Mouse (Mus musculus): ENCODE data around the gene Capn3. TPM values are rescaled to one million over a fixed set of nuclear protein-coding genes. Genes with fewer than 3 reads are reported as not detected.

Capn3 gene
- total RNA-seq (2021), result 1 to 10 TPM; 2.0 to 2.9 TPM
- long read RNA-seq, experiment 1, partial matches to known transcripts, result 1 of 3 reads
- long read RNA-seq, experiment 1, other reads (novel, unspliced or antisense), result 2 of 3 reads
- long read RNA-seq, experiment 2, partial matches to known transcripts, result 0 of 1 reads
- long read RNA-seq, experiment 2, other reads (novel, unspliced or antisense), result 1 of 1 reads

GRCm38 (mm10) chr2:120455719-120456118 lies at the start of gene Capn3:
Capn3 (plus strand) TSS chr2:120456019.
- intact Hi-C loops (cut with DNase I), result no loop called here
- no peak for DNase-seq

DNA sequence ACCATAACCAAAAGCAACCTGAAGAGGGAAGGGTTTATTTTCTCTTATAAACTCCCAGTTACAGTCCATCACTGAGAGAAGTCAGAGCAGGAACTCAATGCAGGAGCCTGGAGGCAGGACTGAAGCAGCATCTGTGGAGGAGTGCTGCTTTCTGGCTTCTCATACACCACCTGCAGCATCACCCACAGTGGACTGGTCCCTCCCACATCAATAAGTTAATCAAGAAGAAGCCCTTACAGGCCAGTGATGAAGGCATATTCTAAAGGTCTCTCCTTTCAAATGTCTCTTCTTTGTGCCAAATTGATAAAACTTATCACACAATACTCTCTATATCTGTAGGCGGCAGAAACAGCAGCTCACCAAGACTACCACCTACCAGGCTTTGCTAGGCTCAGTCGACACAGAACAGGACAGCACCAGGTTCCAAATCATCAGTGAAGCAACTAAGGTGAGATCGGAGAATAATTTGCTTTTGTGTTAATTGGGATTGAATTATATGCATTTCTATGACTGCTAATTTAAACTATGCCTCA lies 44.7 kb upstream of the Capn3 start:
- intact Hi-C loops (cut with DNase I), result no loop called here
- DNase-seq, result no peak

- DNase-seq, result no peak
- intact Hi-C loops (cut with DNase I), result no loop called here
Observed at GRCm38 (mm10) chr2:120414113-120414512, 41.7 kb upstream of the Capn3 start.

DNA sequence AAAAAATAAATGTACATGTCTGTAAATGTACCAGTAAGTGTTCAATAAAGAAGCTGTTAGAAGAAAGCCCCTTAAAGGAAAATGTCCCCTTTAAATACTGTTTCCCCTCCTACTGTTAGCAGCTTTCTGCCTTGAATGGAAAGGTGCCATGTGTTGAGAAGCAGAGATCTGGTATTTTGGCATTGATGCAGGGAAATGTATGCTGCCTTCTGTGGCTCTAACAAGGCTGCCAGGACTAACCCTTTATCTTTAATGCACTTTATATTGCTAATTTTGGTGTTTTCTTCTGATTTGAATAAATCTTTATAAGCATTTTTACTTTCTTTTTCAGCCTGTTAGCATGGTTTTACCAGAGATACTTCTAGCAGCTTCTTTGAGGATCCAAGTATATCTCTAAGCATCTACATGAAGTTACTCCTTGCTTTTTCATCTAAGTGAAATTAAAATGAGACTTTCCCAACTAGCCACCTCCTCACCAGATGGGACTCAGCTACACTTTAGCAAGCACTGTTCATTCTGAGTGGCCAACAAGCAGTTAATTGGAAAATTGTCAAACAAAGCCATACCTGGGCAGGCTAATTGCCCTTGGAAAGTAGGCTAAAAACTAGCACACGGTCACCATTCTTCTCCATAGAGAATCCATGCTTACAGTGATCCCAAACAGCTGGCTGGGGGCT lies 40.9 kb upstream of the Capn3 start:
- DNase-seq, result no peak
- intact Hi-C loops (cut with DNase I), result no loop called here

- no peak for DNase-seq
- intact Hi-C loops (cut with DNase I), result no loop called here
Observed at GRCm38 (mm10) chr2:120424386-120424785, 31.4 kb upstream of the Capn3 start.

DNA sequence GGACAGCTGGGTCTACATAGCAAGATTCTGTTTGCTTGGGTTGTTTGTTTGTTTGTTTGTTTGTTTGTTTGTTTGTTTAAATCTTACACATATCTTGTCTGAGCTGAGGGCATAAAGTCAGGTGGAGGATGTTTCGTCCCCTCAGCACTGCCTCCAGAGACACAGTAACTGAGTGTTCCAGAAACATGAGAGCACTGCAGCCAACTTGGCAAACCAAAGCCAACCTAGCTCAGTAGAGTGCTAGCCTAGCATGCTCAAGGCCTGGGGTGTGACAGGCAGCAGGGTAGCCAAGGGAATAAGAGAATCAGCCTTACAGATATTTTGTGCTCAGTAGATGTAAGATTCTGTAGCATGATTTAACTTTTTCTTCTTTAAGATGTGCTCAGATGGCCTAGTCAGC lies 11.3 kb upstream of the Capn3 start:
- DNase-seq, result no peak
- intact Hi-C loops (cut with DNase I), result no loop called here

DNA sequence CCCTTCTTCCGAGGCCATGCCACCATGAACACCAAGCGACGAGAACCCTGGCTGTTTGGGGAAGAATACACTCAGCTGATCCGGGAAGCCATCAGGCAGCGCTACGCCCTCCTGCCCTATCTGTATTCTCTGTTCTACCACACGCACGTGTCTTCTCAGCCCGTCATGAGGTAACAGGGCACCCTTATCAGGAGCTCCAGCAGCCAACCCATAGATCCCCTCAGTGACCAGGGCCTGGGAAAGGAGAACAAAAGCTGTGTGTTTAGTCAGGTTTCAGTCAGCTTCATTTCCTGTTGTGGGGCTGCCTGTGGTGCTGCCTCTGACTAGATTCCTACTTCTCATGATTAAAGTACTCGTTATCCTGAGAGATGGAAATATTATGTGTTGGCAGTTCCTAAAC lies 9.4 kb upstream of the Capn3 start:
- DNase-seq, result no peak
- intact Hi-C loops (cut with DNase I), result no loop called here

- DNase-seq, result no peak
- intact Hi-C loops (cut with DNase I), result no loop called here
Observed at GRCm38 (mm10) chr2:120447306-120447705, 8.5 kb upstream of the Capn3 start.

- DNase-seq, result no peak
- intact Hi-C loops (cut with DNase I), result no loop called here
Observed at GRCm38 (mm10) chr2:120450724-120451123, 5.1 kb upstream of the Capn3 start.

GRCm38 (mm10) chr2:120452600-120452999 lies 3.2 kb upstream of the Capn3 start:
- intact Hi-C loops (cut with DNase I), result no loop called here
- no peak for DNase-seq

GRCm38 (mm10) chr2:120454987-120455386 lies 832 bp upstream of the Capn3 start:
- no peak for DNase-seq
- intact Hi-C loops (cut with DNase I), result no loop called here

- no peak for DNase-seq
- intact Hi-C loops (cut with DNase I), result no loop called here
Observed at GRCm38 (mm10) chr2:120460216-120460615, 4.4 kb downstream of the Capn3 start.

GRCm38 (mm10) chr2:120463328-120463727 lies 7.5 kb downstream of the Capn3 start:
- intact Hi-C loops (cut with DNase I), result no loop called here
- no peak for DNase-seq

GRCm38 (mm10) chr2:120464091-120464490 lies 8.3 kb downstream of the Capn3 start:
- intact Hi-C loops (cut with DNase I), result no loop called here
- peak in 1 of 2 experiments; percentile 13 for DNase-seq

DNA sequence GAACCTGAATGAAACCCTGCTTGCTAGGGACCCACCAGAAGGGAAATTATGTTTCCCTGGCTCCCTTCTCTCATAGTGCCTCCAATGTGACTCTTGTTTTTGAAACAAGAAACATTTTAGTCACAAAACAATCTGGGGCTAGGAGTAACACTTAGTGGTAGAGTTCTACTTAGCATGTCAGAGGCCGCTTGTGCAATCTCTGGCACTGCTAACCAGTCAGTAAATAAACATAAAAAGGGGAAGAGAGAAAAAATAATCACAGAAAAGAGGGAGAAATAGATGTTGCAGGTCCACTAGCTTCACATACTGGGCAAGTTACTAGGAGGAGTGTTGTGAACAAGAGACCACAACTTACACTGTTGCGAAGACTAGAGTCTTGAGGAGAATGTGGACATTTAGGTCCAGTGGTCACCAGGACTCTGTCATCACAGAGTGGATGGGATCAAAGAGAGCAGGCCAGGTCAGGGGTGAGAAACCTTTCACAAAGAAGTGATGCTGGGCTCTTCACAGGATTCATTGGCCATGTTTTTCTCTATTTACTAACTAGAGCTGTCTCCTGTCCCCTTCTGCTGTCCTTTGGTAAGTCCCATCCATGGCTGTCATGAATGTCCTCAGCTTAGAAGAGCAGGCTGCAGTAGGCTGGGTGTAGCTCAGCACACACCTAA lies 9.0 kb downstream of the Capn3 start:
- no peak for DNase-seq
- intact Hi-C loops (cut with DNase I), result no loop called here

DNA sequence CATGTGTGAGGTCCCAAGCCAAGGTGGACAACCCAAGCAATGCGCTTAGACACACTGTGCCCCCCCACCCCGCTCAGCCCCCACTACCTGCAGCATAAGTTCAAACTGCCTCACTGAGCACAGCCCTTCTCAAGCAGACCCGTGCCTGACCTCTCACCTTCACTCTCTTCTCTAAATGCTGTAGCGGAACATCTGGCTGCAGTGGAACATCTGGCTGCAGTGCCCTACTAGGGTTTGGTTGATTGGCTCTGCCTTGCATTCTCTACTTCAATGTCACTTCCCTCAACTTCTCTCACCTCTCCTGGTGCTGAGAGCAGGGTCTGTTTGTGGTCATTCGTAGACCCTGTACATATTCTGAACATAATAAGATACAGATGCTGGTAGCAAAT lies 9.6 kb downstream of the Capn3 start:
- intact Hi-C loops (cut with DNase I), result no loop called here
- no peak for DNase-seq

GRCm38 (mm10) chr2:120468011-120468410 lies 12.2 kb downstream of the Capn3 start:
- intact Hi-C loops (cut with DNase I), result no loop called here

GRCm38 (mm10) chr2:120469220-120469619 lies 13.4 kb downstream of the Capn3 start:
- no peak for DNase-seq
- intact Hi-C loops (cut with DNase I), result no loop called here

More at GRCm38 (mm10) chr2:120468011-120468410, 12.2 kb downstream of the Capn3 start:
- no peak for DNase-seq

GRCm38 (mm10) chr2:120469715-120470114 lies 13.9 kb downstream of the Capn3 start:
- no peak for DNase-seq
- intact Hi-C loops (cut with DNase I), result no loop called here

DNA sequence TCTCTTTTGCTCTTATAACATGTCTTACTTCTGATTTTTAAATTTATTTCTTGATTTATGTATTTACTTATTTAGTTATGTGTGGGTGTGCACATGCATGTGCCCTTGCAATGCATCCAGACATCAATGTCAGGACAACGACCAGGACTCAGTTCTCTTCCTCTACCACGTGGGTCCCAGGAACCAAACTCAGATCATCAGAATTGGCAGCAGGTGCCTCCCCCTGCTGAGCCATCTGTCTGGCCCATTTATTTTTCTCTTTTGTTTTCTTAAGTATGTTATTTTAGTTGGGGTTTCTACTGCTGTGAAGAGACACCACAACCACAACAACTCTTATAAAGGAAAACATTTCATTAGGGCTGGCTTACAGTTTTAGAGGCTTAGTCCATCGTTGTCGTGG lies 15.0 kb downstream of the Capn3 start:
- no peak for DNase-seq
- intact Hi-C loops (cut with DNase I), result no loop called here

DNA sequence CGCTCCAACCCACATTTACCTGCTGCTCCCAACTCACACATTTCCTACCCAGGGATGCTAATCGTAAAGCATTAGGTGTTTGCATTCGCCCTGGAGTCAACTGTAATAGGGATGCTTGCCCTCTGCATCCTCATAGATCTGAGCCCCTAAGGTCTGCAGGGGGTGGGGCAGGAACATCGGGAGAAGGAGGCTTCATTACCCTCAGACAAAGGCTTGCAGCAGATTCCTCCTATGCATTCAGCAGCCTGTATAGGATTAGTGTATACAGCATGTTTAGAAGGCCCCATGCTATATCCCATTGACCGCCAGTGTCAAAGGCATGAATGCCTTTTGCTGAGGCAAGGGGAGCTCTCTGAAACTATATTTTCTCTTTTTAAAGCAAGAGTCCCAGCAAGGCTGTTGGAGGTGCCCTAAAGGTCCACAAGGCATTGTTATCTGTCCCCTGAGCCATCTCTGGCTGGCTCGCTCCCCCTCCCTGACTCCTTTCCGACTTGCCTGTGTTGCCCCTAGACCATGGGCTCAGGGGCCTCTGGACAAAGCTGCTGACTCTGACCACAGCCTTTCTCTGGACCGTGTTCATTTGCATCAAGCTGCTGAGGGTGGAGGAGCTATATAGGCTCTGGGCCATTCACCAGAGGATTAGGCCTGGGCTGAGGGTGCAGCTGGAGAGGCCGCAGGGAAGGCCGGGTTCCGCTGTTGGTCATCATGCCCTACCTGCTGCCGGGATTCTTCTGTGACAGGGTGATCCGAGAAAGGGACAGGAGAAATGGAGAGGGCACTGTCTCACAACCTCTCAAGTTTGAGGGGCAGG lies 20.7 kb downstream of the Capn3 start:
- DNase-seq, result no peak
- intact Hi-C loops (cut with DNase I), result loop anchor here (5.0 kb wide), 3 partner anchors 131 to 391 kb away; partner anchors contain the start of genes Haus2 and Lrrc57
